Mouse (Mus musculus) gastrocnemius, adult 2 months (tissue): Measurements from ENCODE around the gene Eif2b3. TPM values are rescaled to one million over a fixed set of nuclear protein-coding genes. Genes with fewer than 3 reads are reported as not detected.

ENCODE experiments used
- DNase-seq: peaks from one replicate; pipeline ENCODE4 v3.0.0; 2022
- H3K27ac ChIP-seq: fragments of 200-600 bp; 2 replicates; pipeline ENCODE4 v1.8.1; 2022; ENCODE audit warnings: mild to moderate bottlenecking
- H3K4me3 ChIP-seq: fragments of 200-600 bp; 2 replicates; pipeline ENCODE4 v1.8.1; 2022; ENCODE audit warnings: mild to moderate bottlenecking, moderate library complexity
- CTCF ChIP-seq: fragments of 200-600 bp; IDR thresholded peaks from 2 replicates; pipeline ENCODE4 v1.8.1; 2022; ENCODE audit warnings: antibody characterized with exemption, mild to moderate bottlenecking, moderate library complexity
- intact Hi-C: fragments of 180-260 bp; cut with DNase I; formaldehyde crosslinking; loops from one replicate; pipeline ENCODE4 v1.15.1; 2025
- total RNA-seq, 2 experiments: library from RNA; stranded (reverse); gene quantifications; 2 replicates each; pipeline ENCODE4 v1.2.3; 2021

Gene Eif2b3
- total RNA-seq, 2 experiments from 2014 or later: 22.2 to 23.2 TPM

DNA sequence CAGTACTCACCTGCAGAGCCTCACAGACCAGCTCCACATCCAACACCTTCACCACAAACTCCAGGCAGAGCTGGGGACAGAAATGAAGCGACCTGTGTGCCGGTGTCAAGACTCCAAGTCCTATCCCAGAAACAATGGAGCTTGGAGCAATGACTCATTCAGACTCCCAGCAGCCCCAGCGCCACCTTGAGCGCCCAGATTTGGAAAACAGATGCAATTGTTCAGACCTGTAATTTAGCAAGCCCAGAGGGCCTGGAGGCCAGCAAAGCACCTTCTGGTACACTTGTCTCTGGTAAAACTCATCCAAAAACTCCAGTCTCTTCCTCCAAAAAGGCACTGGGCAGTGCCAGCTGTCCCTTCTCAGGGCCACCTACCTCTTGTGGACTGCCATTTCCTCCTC lies 103.0 kb downstream of the Eif2b3 start:
- Histone ChIP-seq H3K4me3 (peak overlapping the region; percentile 83), H3K27ac (peak overlapping the region; percentile 92)
- intact Hi-C loops: loop anchor here (5.0 kb wide), 2 partner anchors 105 to 120 kb away; partner anchors contain the start of gene Eif2b3

DNA sequence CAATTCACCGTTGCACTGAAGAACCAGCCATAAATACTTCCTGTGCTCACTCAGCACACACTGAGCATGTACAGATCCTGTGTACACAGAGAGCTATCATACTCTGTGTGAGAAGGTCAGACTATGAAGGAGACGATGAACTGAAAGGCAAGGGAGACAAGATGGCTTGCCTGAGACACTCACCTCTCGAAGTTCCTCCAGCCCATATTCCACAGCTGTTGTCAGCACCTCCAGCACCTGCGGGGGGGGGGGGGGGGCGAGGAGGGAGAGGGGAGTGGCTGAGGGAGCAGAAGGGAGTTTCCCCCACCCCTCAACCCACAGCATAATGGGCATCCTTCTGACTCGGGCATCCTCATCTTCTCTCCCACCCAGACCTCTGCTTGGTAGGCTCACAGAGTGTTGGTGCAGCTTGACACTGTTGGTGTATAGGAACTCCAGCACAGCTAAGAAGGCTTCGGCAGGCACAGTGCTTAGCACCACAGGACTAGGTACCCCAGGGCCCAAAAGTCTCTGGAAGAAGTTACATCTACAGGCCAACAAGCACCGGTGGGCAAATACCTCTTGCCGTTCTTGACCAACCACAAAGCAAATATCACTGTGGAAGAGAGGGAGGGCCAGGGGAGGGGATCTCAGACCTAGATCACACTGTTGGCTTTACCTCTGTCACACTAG lies 104.5 kb downstream of the Eif2b3 start:
- DNase-seq: no peak
- no peak for TF ChIP-seq CTCF
- Histone ChIP-seq H3K27ac (peak overlapping the region; percentile 92), H3K4me3 (no peak overlapping the region)
- intact Hi-C loops: loop anchor here (5.0 kb wide), 2 partner anchors 106 to 121 kb away; partner anchors contain the start of gene Eif2b3

More for the DNA sequence above, 103.0 kb downstream of the Eif2b3 start:
- no peak for DNase-seq
- TF ChIP-seq CTCF: no peak

DNA sequence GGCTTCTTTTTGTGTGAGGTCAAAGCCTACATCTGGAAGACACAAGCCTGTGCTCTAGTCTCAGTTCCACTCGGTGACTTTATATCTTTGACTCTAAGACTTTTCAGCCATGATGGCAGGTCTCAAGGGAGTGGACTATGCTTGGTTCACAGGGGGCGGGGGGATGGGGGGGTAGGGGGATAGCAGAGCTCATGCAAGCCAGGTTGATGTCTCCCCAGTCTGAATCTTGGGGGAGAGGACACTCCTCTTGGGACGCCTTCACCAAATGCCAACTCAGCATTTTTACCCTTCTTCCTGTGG lies 105.0 kb downstream of the Eif2b3 start:
- H3K4me3 ChIP-seq: no peak overlapping the region
- no peak for TF ChIP-seq CTCF
- DNase-seq: no peak
- intact Hi-C loops: loop anchor here (5.0 kb wide), 2 partner anchors 107 to 122 kb away; partner anchors contain the start of gene Eif2b3
- peak overlapping the region; percentile 92 for H3K27ac ChIP-seq

DNA sequence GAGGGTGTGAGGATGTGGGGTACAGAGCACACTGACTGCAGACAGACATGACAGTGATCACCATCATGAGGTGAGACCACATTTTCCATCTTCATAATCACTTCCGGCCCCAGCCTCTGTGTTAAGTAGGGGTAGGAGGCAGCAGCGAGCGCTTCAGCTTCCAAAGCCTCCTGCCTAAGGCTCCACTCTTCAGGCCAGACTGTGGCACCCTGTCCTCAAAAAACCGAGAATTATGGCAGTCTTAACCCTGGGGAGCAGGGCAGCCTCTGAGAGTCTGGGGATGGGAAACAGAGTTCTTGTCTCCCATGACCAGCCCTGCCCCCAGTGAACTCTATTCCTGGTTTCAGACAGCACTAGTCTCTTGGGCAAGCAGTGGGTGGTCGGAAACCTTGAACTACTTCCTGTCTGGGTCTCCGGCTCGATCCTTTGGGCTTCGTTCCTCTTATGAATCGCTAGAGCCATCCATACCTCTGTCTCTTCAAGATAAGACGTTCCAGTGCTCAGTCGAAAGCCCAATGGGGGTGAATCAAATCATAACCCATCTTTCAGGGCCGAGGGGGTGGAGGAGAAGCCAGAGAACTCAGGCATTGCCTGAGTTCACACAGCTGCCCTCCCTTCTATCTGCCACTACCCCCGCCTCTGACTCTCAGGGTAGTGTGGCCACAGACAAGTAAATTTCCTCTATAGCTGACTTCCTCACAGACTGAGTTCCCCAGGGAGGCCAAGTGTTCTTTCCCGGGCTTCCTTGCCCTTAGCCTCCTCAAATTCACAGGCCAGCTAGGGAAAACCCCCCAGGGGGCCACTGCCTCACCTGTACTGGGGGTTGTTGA lies 105.5 kb downstream of the Eif2b3 start:
- peak; percentile 57 for DNase-seq
- intact Hi-C loops: loop anchor here (5.0 kb wide), 2 partner anchors 107 to 122 kb away; partner anchors contain the start of gene Eif2b3
- H3K27ac ChIP-seq: peak overlapping the region; percentile 92
- no peak for TF ChIP-seq CTCF
- peak overlapping the region; percentile 54 for H3K4me3 ChIP-seq

DNA sequence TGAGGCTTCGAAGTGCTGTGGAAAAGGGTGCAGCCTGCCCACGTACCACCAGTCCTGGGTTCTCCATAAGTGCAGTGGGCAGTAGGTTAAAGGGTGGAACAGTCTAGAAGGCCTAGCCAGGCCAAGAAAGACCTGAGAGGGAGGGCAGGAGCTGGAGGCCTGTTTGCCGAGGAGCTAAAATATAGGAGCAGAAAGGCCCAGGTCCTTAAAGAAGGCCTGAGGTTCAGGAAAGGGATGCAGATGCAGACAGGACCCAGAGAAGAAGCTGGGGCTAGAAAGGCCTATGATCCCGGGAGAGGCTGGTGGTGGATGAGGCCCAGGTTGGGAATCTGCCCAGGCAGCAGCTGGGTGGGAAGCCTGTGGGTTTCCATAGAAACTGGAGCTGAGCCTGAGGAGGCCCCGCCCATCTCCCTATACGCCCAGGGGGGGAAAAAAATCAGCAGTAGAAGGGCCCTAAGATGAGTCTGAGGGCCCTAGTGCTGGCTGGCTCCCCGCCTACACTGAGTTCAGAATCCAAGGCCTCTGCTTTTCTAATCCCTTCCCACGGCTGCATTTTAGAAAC lies 106.2 kb downstream of the Eif2b3 start, which contains the start of gene Btbd19:
TSS of gene Btbd19 (minus strand) at position 378 of the 562 bp plus-strand sequence.
- peak within 1 kb of the TSS; percentile 92 for H3K27ac ChIP-seq
- TF ChIP-seq CTCF: no peak
- intact Hi-C loops: no loop called here
- peak; percentile 83 for DNase-seq
- H3K4me3 ChIP-seq: peak within 1 kb of the TSS; percentile 54

DNA sequence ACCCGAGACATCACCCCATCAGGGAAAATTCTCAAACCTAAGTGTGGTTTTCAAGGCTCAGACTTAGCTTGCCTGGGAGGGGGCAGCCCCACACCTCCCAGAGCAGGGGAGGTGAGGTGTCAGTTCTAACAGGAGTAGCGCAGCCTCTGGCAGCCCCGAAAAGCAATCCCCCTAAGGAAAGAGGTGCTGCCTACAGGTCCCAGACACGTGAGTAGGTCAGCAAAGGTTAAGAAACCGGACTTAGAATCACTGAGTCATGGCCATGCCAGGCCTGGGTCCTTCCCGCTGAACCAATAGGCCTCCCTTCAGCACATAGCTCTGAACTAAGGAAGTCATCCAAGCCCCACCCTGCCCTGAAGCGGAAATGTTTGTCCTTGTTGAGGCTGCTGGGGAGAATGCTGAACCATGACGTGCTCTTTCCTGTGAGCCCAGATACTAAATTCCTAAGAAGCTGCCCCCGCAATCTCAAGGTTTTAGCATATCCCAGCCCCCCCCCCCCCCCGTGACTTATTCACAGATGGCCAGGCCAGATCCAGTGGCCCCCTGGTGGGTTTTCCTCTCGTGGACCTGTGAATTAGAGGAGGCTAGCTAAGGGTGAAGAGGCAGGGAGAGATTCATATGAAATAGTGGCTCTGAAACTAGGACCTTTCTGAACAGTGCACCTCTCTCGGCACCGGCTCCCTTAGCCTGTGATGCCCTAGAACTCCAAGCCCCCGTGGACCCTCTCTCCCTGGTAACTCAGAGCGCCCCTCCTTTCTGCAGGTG lies 106.9 kb downstream of the Eif2b3 start:
- DNase-seq: peak; percentile 86
- intact Hi-C loops: no loop called here
- TF ChIP-seq CTCF: no peak
- Histone ChIP-seq H3K4me3 (peak overlapping the region; percentile 54), H3K27ac (peak overlapping the region; percentile 92)

DNA sequence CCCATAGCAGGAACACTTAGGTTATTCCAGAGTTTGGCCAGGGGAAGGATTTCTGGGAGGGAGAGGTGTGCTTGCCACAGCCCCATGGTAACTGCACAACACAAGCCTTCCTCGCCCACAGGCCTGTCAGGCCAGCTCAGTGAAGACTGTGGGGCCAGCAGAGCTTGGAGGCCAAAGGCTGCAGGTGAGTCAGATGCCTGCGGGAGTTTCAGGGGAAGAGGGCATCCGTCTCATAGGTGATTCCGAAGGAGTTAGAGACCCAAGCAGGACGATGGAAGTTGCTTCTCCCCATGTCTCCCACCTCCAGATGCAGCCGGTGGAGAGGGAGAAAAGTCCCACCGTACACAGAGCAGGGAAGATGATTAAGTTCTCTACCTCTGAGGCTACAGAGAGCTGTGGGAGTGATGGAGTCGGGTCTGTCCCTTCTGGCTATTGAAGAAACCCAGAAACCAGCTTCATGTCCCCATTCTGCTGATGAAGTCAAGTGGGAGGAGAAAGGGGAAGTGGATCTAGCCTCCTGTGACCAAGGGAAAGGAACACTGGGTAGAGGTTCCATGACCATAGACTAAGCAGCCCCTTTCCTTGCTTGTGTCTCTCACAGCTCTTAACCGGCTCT lies 107.6 kb downstream of the Eif2b3 start, which contains the start of gene Tctex1d4:
TSS of gene Tctex1d4 (plus strand) at position 120 of the 616 bp plus-strand sequence.
- DNase-seq: no peak
- peak within 1 kb of the TSS; percentile 92 for H3K27ac ChIP-seq
- peak within 1 kb of the TSS; percentile 54 for H3K4me3 ChIP-seq
- intact Hi-C loops: no loop called here
- no peak for TF ChIP-seq CTCF

DNA sequence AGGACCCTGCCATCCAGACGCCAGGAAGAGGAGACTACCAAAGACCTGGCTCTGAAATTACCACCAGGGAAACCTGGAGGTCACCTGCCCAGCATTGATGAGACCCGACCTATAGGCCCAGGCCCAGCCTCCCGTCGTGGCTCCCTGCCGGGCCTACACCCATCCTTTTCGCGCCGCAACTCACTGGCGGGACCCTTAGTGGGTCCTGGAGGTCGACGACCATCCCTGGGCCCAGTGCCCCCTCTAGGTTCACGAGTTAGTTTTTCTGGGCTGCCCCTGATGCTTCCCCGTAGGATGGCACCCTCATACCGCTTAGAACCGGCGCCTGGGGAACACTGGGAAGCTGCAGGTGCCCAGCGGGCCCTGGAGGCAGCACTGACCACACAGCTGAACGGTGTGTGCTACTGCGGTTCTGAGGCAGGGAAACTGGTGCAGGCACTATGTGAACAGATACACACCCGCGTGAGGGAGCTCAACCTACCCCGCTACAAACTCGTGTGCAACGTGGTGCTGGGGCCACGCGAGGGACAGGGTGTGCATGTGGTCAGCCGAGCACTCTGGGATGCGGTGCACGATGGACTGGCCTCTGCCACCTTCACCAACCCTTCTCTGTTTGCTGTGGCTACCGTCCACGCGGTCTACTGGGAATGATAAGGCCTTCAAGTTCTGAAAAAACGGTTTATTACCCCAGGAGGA lies 108.9 kb downstream of the Eif2b3 start:
- no peak for DNase-seq
- intact Hi-C loops: no loop called here

DNA sequence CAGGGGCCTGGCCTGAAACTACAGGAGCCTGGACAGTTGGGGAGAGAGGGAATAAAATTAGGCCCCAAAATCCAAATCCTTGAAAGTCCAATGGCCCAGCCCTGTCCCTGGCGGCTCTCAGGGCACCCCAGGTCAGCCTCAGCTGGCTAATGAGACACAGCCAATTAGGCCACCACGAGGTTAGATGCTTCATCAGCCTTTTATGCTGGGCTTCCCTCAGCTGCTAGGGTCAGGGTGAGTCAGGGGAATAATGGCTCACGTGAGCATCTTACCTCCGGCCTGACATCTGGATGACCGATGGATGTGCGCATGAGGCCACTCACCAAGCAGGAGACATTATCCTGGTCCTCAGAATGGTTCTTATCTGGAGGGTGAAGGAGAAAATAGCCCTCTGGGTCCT lies 111.6 kb downstream of the Eif2b3 start:
- intact Hi-C loops: no loop called here
- Histone ChIP-seq H3K27ac (no peak overlapping the region), H3K4me3 (no peak overlapping the region)
- TF ChIP-seq CTCF: no peak
- DNase-seq: no peak

More for the DNA sequence above, 108.9 kb downstream of the Eif2b3 start:
- no peak for TF ChIP-seq CTCF
- H3K4me3 ChIP-seq: no peak overlapping the region
- peak overlapping the region; percentile 92; the same call in 1 of the 2 replicates for H3K27ac ChIP-seq

DNA sequence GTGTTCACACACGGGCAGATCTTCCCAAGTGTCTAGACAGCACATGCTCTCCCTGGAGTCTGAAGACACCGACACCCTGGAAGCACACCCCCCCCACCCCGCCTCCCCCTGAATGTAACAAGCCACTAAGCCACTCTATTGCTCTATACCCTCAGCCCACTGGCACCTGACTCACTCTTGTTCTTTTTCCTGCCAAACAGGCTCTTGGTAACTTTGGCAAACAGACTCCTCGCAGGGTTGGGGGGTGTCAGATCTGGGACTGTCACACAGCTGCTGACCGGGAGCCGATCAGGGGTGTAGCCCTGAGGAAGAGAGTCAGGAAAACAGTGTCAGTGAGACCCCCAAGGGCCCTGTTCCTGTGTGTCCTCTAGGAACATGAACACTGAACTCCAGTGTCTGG lies 112.0 kb downstream of the Eif2b3 start:
- intact Hi-C loops: no loop called here
- no peak overlapping the region for H3K27ac ChIP-seq
- no peak overlapping the region for H3K4me3 ChIP-seq
- TF ChIP-seq CTCF: no peak
- DNase-seq: no peak
